Mouse (Mus musculus) splenic B cell, adult 2 months (primary cell): ENCODE measurements around the gene Ccdc103.
A peak's percentile ranks its signal among the peaks of the same experiment; 100 is the strongest.

Experiments
- DNase-seq: peaks from one replicate; pipeline ENCODE4 v3.0.0-alpha.2; 2011; ENCODE audit warnings: low read depth, low spot score
- H3K27me3 ChIP-seq: 2 replicates; pipeline ENCODE4 v1.6.1; 2012; ENCODE audit warnings: mild to moderate bottlenecking, low read length, moderate library complexity, mixed read lengths; ENCODE audit not compliant: control insufficient read depth, poor library complexity, insufficient read depth, severe bottlenecking
- H3K36me3 ChIP-seq: 2 replicates; pipeline ENCODE4 v1.6.1; 2012; ENCODE audit warnings: mild to moderate bottlenecking, low read length, moderate library complexity, mixed read lengths; ENCODE audit not compliant: control insufficient read depth, poor library complexity, insufficient read depth, severe bottlenecking

Gene Ccdc103

DNA sequence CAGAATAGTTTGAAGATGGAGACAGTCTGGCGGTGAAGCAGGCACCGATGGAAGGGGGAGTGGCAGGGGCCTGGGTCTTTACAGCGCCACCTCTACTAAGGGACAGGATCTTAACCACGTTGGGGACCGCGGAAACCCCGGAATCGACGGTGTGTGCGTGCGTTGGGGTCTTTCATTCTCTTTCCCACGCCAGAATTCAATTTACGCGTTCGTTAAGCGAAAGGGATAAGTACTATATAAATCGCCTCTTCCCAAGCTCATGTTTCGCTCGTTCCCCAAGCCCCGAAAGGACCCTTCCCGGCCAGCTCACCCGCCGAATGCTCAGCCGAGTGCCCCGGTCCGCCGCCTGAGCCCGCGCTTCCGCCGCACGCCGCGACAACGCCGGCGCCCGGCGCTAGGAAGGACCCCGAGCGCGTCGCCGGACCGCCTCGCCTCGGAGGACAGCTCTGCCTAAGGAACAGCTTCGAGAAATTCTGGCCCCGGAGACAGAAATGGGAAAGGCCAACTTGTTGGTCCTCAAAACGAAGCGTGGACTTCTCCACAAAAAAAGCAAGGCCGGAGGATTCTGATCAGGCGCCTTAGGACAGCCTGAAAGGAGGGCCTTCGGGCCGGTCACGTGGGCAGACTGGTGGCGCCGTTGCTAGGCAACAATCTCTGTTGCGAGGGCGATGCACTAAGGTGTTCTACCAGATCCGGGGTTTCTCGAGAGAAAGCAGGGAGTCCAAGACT is at the start of gene Ccdc103, which contains the start of gene Eftud2:
Ccdc103 (plus strand) TSS at position 620 of the 729 bp plus-strand sequence.
Eftud2 (minus strand) TSS at position 401 of the 729 bp plus-strand sequence.
- no peaks in the 10 kb centered on the region for H3K27me3 ChIP-seq

DNA sequence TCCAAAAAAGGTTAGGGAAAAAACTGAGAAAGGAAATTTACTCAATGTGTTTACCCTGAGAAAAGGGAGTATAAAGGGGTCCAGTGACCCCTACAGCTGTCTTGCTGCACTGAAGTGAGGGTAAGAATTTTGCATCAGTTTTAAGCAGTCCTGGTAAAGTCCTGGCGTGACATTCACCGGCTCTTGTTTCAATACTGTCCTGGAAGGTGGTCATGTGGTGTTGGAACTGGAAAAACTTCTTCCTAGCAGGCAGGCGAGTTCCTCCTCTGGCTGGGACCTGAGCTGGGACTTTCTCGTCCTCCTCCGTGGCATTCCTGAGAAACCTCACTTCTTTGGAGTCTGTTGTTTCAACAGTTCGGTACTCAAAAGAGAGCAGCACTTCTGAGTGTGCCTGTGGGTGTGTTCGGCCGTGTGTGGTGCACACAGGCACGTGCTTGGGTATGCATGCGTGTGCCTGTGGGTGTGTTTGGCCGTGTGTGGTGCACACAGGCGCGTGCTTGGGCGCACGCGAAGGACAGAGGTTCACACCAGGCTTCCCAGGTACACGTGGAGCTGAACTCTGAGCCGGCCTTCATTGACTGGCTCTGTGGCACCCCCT is 48.2 kb upstream of the Ccdc103 start:
- no peaks in the 10 kb centered on the region for H3K36me3 ChIP-seq
- DNase-seq, result no peak

More for the DNA sequence above, at the start of gene Ccdc103, which contains the start of gene Eftud2:
- DNase-seq, result peak; percentile 95
- no peaks in the 10 kb centered on the region for H3K36me3 ChIP-seq

DNA sequence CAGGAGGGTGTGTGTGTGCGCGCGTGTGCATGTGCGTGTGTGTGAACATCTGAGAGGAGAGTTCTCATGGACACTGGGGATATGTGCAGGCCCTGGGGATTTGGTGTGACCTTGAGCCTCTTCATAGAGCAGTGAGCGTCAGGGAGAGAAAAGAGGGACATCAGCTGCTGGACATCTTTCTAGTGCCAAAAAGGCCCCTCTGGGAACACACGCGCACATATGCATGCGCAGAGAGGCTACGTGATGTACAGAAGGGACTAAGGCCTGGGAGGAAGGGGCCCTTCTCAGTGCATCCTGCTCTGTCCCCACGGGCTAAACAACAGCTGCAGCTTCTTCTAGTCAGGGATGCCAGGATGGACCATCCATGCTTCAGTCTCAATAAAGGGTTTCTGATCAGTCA is 46.8 kb upstream of the Ccdc103 start:
- Histone ChIP-seq H3K27me3 (no peaks in the 10 kb centered on the region), H3K36me3 (peaks cover 3% of the 10 kb centered on the region; the same call in 1 of the 2 replicates)
- no peak for DNase-seq

More for the DNA sequence above, 48.2 kb upstream of the Ccdc103 start:
- no peaks in the 10 kb centered on the region for H3K27me3 ChIP-seq

DNA sequence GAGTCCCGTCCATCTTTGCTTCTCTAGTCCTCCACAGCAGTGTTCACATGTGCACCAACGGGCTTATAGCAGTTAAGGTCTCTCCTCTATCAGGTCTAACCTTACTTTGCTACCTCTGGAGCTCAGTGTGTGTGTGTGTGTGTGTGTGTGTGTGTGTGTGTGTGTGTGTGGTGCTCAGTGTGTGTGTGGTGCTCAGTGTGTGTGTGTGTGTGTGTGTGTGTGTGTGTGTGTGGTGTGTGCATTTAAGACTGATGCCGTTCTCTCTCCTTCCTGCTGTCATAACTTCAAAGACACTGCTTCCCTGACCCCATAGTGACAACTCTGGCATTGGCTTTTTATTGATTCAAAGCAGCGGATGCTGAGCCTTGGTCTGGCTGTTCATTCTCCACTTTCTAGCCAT is 45.5 kb upstream of the Ccdc103 start, which contains the start of gene Higd1b:
Higd1b (plus strand) TSS at position 301 of the 400 bp plus-strand sequence.
- DNase-seq, result no peak
- H3K36me3 ChIP-seq, result peaks cover 5% of the 10 kb centered on the region
- no peaks in the 10 kb centered on the region for H3K27me3 ChIP-seq

DNA sequence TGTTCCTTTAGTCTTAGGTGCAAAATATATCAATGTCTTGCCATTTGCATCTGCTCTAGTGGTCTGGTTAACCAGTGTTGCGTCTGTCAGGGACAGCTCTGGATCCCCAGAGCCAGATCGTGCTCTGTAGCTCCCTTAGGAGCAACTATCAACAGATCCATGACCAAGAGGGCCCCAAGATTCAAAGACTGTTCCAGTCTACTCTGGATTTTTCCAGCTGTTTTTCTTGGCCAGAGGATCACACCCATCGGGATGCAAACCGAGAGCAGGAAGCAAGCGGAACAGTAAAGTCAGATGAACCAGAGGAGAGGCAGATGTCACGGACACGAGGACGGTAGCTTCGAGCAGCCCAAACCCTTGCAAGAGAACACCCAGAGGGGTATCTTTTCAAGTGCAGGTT is 44.9 kb upstream of the Ccdc103 start:
- DNase-seq, result no peak
- Histone ChIP-seq H3K27me3 (no peaks in the 10 kb centered on the region), H3K36me3 (peaks cover 5% of the 10 kb centered on the region)

DNA sequence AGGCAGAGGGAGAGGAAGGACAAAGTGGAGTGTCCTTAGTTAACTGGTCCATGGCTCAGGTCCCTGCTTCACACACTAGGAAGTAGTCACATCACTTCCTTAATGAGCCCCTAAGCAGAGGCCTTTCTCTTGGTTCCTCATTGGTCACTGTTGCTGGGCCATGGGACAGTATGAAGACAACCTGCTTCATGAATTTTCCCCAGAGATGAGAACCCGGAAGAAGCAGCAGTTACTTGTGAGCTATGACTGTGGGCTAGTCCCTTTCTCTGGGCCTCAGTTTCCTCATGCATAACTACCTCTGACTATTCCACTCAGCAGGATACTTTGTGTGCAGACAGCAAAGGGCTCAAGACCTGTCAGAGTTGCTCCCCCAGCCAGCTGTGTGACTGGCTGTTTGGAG is 43.6 kb upstream of the Ccdc103 start:
- DNase-seq, result no peak
- Histone ChIP-seq H3K36me3 (peaks cover 7% of the 10 kb centered on the region), H3K27me3 (no peaks in the 10 kb centered on the region)

DNA sequence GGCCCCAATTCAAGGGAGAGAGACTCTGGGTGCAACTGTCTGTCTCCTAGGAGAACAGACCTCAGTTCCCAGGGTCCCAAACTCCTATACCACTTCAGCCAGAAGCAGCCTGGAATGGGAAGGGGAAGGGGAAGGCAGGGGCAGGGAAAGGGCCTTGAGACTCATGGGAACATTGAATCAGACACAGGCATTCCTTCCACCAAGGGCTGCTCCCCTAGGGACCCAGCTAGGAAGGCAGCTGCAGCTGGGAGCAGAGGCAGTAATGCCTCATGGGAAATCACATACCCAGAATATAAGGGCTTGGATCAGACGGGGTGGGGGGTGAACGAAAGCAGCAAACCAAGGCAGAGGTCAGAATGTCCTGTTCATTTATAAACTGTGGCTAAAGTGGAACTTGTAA is 42.9 kb upstream of the Ccdc103 start:
- Histone ChIP-seq H3K36me3 (peaks cover 7% of the 10 kb centered on the region), H3K27me3 (no peaks in the 10 kb centered on the region)
- DNase-seq, result no peak

DNA sequence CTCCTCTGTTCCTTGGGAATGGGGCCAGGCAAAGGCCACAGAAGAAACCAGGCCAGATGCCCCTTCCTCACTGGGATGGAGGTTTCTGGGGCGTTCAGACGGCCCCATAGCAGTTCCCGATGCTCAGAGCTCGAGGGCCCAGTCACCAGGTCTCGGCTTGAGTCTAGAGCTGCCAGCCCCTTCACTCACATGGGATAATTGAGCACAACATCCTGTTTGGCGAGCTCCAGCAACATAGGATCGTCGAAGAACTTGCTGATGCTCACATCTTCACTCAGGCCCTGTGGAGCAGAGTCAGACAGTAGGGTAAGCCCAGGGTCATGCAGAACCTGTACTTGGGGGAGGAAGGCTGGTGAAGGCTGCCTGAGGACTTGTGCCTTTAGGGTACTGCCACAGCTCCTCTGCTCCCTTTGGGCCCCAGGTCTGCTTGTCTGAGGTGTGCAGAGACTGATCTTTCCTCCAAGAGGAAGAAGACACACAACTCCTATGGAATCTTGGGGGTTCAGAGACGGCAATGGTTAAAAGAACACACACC is 42.3 kb upstream of the Ccdc103 start:
- no peak for DNase-seq
- peaks cover 7% of the 10 kb centered on the region for H3K36me3 ChIP-seq
- H3K27me3 ChIP-seq, result no peaks in the 10 kb centered on the region

DNA sequence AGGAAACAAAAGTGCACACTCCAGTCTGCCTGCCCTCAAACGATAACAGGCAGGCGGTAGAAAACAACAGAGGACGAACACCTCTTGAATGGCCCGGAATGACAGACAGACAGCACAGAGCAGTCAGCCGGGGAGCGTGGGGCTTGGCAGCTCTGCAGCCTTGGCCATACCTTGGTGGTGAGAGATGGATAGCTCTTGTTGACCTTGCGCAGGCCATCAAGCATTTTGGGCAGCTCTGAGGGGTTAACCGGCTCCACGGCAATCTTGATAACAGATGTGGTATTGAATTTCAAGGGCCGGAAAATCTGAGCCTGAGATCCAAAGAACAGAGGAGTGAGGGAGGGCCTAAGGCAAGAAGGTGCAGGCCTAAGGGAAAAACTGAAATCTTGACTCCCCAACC is 35.1 kb upstream of the Ccdc103 start:
- Histone ChIP-seq H3K36me3 (peaks cover 27% of the 10 kb centered on the region), H3K27me3 (no peaks in the 10 kb centered on the region)
- DNase-seq, result no peak

DNA sequence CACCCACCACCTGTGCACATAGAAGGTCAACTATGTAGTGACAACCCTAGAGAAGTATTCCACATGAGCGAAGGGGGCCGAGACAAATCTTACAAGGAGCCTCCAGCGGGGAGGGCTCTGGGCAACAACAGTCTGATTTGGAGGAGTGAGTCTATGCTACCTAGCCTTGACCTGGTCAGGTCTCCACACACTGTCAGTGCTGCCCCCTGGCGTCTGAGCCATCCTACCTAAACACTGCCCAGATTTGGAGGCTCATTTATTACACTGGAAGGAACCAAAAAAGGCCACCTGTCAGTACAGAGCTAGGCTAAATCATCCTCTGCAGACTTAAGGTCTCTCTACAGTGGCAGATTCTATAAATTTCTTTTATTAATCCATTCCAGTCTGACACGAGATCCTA is 29.1 kb upstream of the Ccdc103 start:
- no peaks in the 10 kb centered on the region for H3K27me3 ChIP-seq
- DNase-seq, result peak; percentile 37

DNA sequence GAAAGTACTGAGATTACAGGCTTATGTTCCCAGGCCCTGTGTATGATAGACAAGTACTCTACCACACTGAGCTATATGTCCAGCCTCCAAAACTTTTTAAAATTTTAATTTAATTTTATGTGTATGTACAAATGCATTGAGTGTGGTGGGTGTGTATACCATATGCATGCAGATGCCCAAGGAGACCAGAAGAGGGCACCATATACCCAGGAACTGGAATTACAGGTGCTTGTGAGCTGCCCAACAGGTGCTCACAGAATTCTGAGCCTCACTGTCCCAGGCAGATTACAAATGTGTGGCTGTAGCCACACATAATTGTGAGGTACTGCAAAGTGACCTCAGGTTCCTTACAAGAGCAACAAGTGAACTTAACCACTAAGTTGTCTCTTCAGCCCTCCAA is 27.2 kb upstream of the Ccdc103 start:
- H3K27me3 ChIP-seq, result no peaks in the 10 kb centered on the region
- DNase-seq, result peak; percentile 11

More for the DNA sequence above, 29.1 kb upstream of the Ccdc103 start:
- H3K36me3 ChIP-seq, result peaks cover 29% of the 10 kb centered on the region

DNA sequence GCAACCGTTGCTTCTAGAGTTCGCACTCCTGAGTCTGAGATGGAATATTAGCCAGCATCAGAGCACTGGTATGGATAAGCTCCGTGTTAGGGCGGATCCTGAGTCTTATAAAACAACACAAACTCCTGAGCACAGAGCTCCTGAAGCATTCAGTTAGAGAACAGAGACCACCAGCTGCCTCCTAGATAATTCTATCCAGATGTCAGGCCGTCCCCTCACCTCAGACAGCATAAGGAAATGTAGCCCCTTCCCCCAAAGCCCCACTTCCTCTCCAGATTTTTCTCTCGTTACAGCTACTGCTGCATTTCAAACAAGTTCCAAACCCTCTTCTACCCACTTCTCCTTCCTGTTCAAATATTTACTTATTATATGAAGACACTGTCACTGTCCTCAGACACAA is 25.1 kb upstream of the Ccdc103 start:
- DNase-seq, result no peak
- peaks cover 20% of the 10 kb centered on the region for H3K36me3 ChIP-seq

More for the DNA sequence above, 27.2 kb upstream of the Ccdc103 start:
- peaks cover 19% of the 10 kb centered on the region for H3K36me3 ChIP-seq

DNA sequence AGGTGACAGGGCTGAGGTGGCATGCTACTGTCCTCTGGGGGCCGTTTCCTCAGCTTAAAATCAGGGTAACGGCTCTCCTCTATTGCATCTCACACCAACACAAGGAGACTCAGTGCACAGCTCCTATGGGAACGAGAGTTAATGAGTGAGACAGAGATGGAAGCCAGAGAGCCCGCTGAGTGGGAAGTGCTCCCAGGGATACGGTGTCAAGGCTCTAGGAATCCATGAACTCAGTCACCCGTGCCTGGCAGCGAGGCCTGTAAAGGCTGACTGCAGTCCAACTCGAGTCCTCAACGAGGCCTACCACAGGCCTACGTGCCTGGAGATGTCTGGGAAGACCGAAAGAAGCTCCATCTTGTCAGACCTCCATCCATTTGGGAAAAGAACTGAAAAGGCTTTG is 22.1 kb upstream of the Ccdc103 start:
- Histone ChIP-seq H3K27me3 (no peaks in the 10 kb centered on the region), H3K36me3 (peaks cover 12% of the 10 kb centered on the region)
- no peak for DNase-seq

More for the DNA sequence above, 25.1 kb upstream of the Ccdc103 start:
- no peaks in the 10 kb centered on the region for H3K27me3 ChIP-seq

DNA sequence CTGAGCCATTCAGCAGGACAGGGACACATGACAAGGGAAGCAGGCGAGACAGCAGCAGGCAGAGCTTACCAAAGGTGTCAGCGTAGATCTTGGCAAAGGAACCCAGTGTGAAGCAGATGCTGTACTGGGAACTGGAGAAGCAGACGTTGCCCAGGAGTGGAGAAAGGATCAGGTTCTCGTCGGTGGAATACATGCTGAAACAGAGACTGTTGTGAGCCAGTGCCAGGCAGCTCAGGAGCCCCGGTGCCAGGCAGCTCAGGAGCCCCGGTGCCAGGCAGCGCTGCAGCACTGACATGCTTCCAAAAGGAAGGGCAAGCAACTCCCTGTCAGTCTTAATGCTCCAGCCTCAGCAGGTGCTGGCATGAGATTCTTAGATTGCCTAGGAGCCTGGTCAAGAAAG is 21.1 kb upstream of the Ccdc103 start:
- H3K36me3 ChIP-seq, result peaks cover 6% of the 10 kb centered on the region
- no peak for DNase-seq
- H3K27me3 ChIP-seq, result no peaks in the 10 kb centered on the region

DNA sequence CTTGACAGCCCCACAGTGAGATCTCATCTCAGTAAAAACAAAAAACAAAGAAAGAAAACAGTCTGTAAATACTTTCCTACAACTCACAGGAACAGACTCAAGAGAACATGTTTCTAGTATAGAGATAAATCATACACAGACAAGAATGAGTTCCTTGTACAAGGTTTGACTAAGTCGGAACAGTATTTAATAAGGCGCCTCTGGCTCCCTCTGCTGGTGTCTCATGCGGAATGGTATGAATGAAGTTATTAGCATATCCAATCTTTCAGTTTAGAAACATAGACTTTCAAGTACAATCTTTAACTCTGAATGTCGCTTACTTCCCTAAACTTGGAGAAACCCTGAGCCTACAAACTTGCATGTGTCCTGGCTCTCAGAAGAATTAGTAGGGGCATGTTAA is 16.7 kb upstream of the Ccdc103 start:
- peaks cover 18% of the 10 kb centered on the region for H3K36me3 ChIP-seq
- peak; percentile 63 for DNase-seq
- H3K27me3 ChIP-seq, result no peaks in the 10 kb centered on the region
